Mouse (Mus musculus) forebrain, embryonic 10.5 days (tissue): Measurements from ENCODE around the gene Trak1. TPM values are rescaled to one million over a fixed set of nuclear protein-coding genes. Genes with fewer than 3 reads are reported as not detected.

Experiments used
- DNase-seq: peaks from one replicate; pipeline ENCODE4 v3.0.0-alpha.2; 2017; ENCODE audit warnings: low spot score; ENCODE audit errors: extremely low spot score
- H3K27ac ChIP-seq: fragments of 300-500 bp; sonication (generic); 2 replicates; pipeline ENCODE4 v1.5.1; 2016; ENCODE audit warnings: mild to moderate bottlenecking
- H3K27me3 ChIP-seq: fragments of 300-500 bp; sonication (generic); 2 replicates; pipeline ENCODE4 v1.6.1; 2016; ENCODE audit warnings: mild to moderate bottlenecking; ENCODE audit not compliant: poor library complexity, severe bottlenecking
- H3K36me3 ChIP-seq: fragments of 300-500 bp; sonication (generic); replicated peaks from 2 replicates; pipeline ENCODE4 v1.6.1; 2016; ENCODE audit warnings: mild to moderate bottlenecking, moderate library complexity
- H3K4me1 ChIP-seq: fragments of 300-500 bp; sonication (generic); 2 replicates; pipeline ENCODE4 v1.6.1; 2016
- H3K4me3 ChIP-seq: fragments of 300-500 bp; sonication (generic); 2 replicates; pipeline ENCODE4 v1.5.1; 2016; ENCODE audit warnings: mild to moderate bottlenecking, moderate library complexity
- H3K9me3 ChIP-seq: fragments of 300-500 bp; sonication (generic); 2 replicates; pipeline ENCODE4 v1.6.1; 2016; ENCODE audit warnings: mild to moderate bottlenecking, moderate library complexity
- WGBS: fragments of 180-500 bp; shearing (Covaris S2); methylation state at CpG from one replicate; pipeline ENCODE4 v1.1.7; 2016; 5-methylcytosine and 5-hydroxymethylcytosine counted together
- polyA plus RNA-seq: library from polyadenylated mRNA; unstranded; fragments of >200 nt; fragmentation: Nextera tagmentation; extraction: Ambion mirVana; gene quantifications from 2 replicates; pipeline ENCODE4 v1.2.1, GENCODE M21; 2016

The Trak1 gene
- polyA plus RNA-seq, result 24.7 and 27.4 TPM in 2 replicates

- peak within 1 kb of the TSS; percentile 98 for H3K27ac ChIP-seq
- peaks cover 11% of the 10 kb centered on the region; the same call in 1 of the 2 replicates for H3K36me3 ChIP-seq
- peaks cover 39% of the 10 kb centered on the region for H3K27me3 ChIP-seq
- H3K4me3 ChIP-seq, result peak within 1 kb of the TSS; percentile 96
- DNase-seq, result peak; percentile 65
- H3K9me3 ChIP-seq, result no peaks in the 10 kb centered on the region
- peaks cover 56% of the 10 kb centered on the region for H3K4me1 ChIP-seq
- under 1% methylated on average over 92 of the region's 116 CpGs for WGBS
Observed at GRCm38 (mm10) chr9:121297171-121298064, at the start of gene Trak1. Gene Trak1, plus strand, starts transcription at chr9:121297502.

GRCm38 (mm10) chr9:121247956-121248775 is 49.1 kb upstream of the Trak1 start:
- Histone ChIP-seq H3K36me3 (peaks cover 27% of the 10 kb centered on the region), H3K27ac (no peak overlapping the region), H3K27me3 (no peaks in the 10 kb centered on the region), H3K4me1 (no peaks in the 10 kb centered on the region), H3K4me3 (no peak overlapping the region), H3K9me3 (no peaks in the 10 kb centered on the region)
- WGBS, result 72% methylated on average over 12 of the region's 12 CpGs
- DNase-seq, result peak; percentile 79

GRCm38 (mm10) chr9:121249805-121250204 is 47.5 kb upstream of the Trak1 start:
- no peak for DNase-seq
- 51% methylated on average over 14 of the region's 14 CpGs for WGBS
- no peaks in the 10 kb centered on the region for H3K4me1 ChIP-seq
- no peaks in the 10 kb centered on the region for H3K9me3 ChIP-seq
- H3K4me3 ChIP-seq, result no peak overlapping the region
- H3K27me3 ChIP-seq, result no peaks in the 10 kb centered on the region
- H3K36me3 ChIP-seq, result peaks cover 31% of the 10 kb centered on the region
- no peak overlapping the region for H3K27ac ChIP-seq

- H3K4me3 ChIP-seq, result no peak overlapping the region
- no peaks in the 10 kb centered on the region for H3K4me1 ChIP-seq
- 91% methylated on average over 11 of the region's 11 CpGs for WGBS
- H3K9me3 ChIP-seq, result no peaks in the 10 kb centered on the region
- no peaks in the 10 kb centered on the region for H3K27me3 ChIP-seq
- no peak for DNase-seq
- H3K27ac ChIP-seq, result no peak overlapping the region; the same call in 1 of the 2 replicates
- H3K36me3 ChIP-seq, result peaks cover 39% of the 10 kb centered on the region
Observed at GRCm38 (mm10) chr9:121250854-121251253, 46.4 kb upstream of the Trak1 start.

- H3K9me3 ChIP-seq, result no peaks in the 10 kb centered on the region
- 82% methylated on average over 2 of the region's 2 CpGs for WGBS
Observed at GRCm38 (mm10) chr9:121253983-121254382, 43.3 kb upstream of the Trak1 start.

GRCm38 (mm10) chr9:121254761-121255160 is 42.5 kb upstream of the Trak1 start:
- Histone ChIP-seq H3K36me3 (peaks cover 44% of the 10 kb centered on the region), H3K27ac (no peak overlapping the region), H3K4me1 (no peaks in the 10 kb centered on the region), H3K4me3 (no peak overlapping the region), H3K9me3 (no peaks in the 10 kb centered on the region), H3K27me3 (no peaks in the 10 kb centered on the region)
- DNase-seq, result no peak
- 95% methylated on average over 13 of the region's 13 CpGs for WGBS

More at GRCm38 (mm10) chr9:121253983-121254382, 43.3 kb upstream of the Trak1 start:
- no peak overlapping the region for H3K4me3 ChIP-seq
- H3K27me3 ChIP-seq, result no peaks in the 10 kb centered on the region
- H3K36me3 ChIP-seq, result peaks cover 43% of the 10 kb centered on the region
- H3K27ac ChIP-seq, result no peak overlapping the region
- H3K4me1 ChIP-seq, result no peaks in the 10 kb centered on the region
- DNase-seq, result no peak

GRCm38 (mm10) chr9:121257106-121257505 is 40.2 kb upstream of the Trak1 start:
- no peaks in the 10 kb centered on the region for H3K27me3 ChIP-seq
- H3K36me3 ChIP-seq, result peaks cover 41% of the 10 kb centered on the region
- WGBS, result 88% methylated on average over 9 of the region's 9 CpGs
- no peak for DNase-seq
- H3K27ac ChIP-seq, result no peak overlapping the region
- H3K4me3 ChIP-seq, result no peak overlapping the region
- H3K4me1 ChIP-seq, result no peaks in the 10 kb centered on the region
- H3K9me3 ChIP-seq, result no peaks in the 10 kb centered on the region

- Histone ChIP-seq H3K27me3 (no peaks in the 10 kb centered on the region), H3K9me3 (no peaks in the 10 kb centered on the region), H3K27ac (no peak overlapping the region), H3K36me3 (peaks cover 24% of the 10 kb centered on the region), H3K4me3 (no peak overlapping the region), H3K4me1 (no peaks in the 10 kb centered on the region)
- no peak for DNase-seq
- 91% methylated on average over 10 of the region's 10 CpGs for WGBS
Observed at GRCm38 (mm10) chr9:121265307-121265706, 32.0 kb upstream of the Trak1 start.

- Histone ChIP-seq H3K36me3 (0 out of 2 replicates have a peak, but pooled peaks cover 3% of the 10 kb centered on the region), H3K27ac (no peak overlapping the region), H3K9me3 (no peaks in the 10 kb centered on the region), H3K27me3 (no peaks in the 10 kb centered on the region), H3K4me3 (no peak overlapping the region), H3K4me1 (peaks cover 1% of the 10 kb centered on the region)
- 91% methylated on average over 1 of the region's 1 CpGs for WGBS
- no peak for DNase-seq
Observed at GRCm38 (mm10) chr9:121271149-121271548, 26.2 kb upstream of the Trak1 start.

GRCm38 (mm10) chr9:121271561-121271960 is 25.7 kb upstream of the Trak1 start:
- H3K27ac ChIP-seq, result no peak overlapping the region
- 83% methylated on average over 4 of the region's 4 CpGs for WGBS
- 0 out of 2 replicates have a peak, but pooled peaks cover 3% of the 10 kb centered on the region for H3K36me3 ChIP-seq
- H3K4me3 ChIP-seq, result no peak overlapping the region
- no peaks in the 10 kb centered on the region for H3K9me3 ChIP-seq
- no peaks in the 10 kb centered on the region for H3K27me3 ChIP-seq
- H3K4me1 ChIP-seq, result peaks cover 5% of the 10 kb centered on the region
- DNase-seq, result no peak

GRCm38 (mm10) chr9:121276745-121277117 is 20.6 kb upstream of the Trak1 start:
- H3K27ac ChIP-seq, result peak overlapping the region; percentile 94

GRCm38 (mm10) chr9:121277118-121278060 is 19.9 kb upstream of the Trak1 start, which contains the start of gene Ulk4:
Gene Ulk4, minus strand, starts transcription at chr9:121277197.
- Histone ChIP-seq H3K9me3 (peaks cover 10% of the 10 kb centered on the region), H3K27ac (peak within 1 kb of the TSS; percentile 94), H3K27me3 (no peaks in the 10 kb centered on the region), H3K4me1 (peaks cover 22% of the 10 kb centered on the region), H3K36me3 (peaks cover 28% of the 10 kb centered on the region), H3K4me3 (peak within 1 kb of the TSS; percentile 80)
- WGBS, result under 1% methylated on average over 59 of the region's 59 CpGs
- peak; percentile 95 for DNase-seq

More at GRCm38 (mm10) chr9:121276745-121277117, 20.6 kb upstream of the Trak1 start:
- no peak for DNase-seq
- H3K4me3 ChIP-seq, result peak overlapping the region; percentile 80
- H3K4me1 ChIP-seq, result peaks cover 22% of the 10 kb centered on the region
- no peaks in the 10 kb centered on the region for H3K27me3 ChIP-seq
- WGBS, result 17% methylated on average over 15 of the region's 15 CpGs
- H3K36me3 ChIP-seq, result peaks cover 24% of the 10 kb centered on the region
- peaks cover 3% of the 10 kb centered on the region; the same call in 1 of the 2 replicates for H3K9me3 ChIP-seq
